Mouse (Mus musculus) lung, embryonic 16.5 days (tissue): ENCODE data around the gene AC131692.1. TPM values are rescaled to one million over a fixed set of nuclear protein-coding genes. Genes with fewer than 3 reads are reported as not detected.

Experiments used
- ATAC-seq: fragments of 200-750 bp; cut with Nextera tagmentation; 2 replicates; pipeline ENCODE4 v1.8.0; 2017; ENCODE audit warnings: low read depth, mild to moderate bottlenecking, moderate library complexity
- H3K27ac ChIP-seq: fragments of 300-500 bp; sonication (generic); 2 replicates; pipeline ENCODE4 v1.5.1; 2014; ENCODE audit warnings: mild to moderate bottlenecking, control low read depth, low read length
- H3K27me3 ChIP-seq: fragments of 300-500 bp; sonication (generic); 2 replicates; pipeline ENCODE4 v1.6.1; 2014; ENCODE audit warnings: low read depth, low read length, mixed read lengths; ENCODE audit not compliant: control insufficient read depth, insufficient read depth
- H3K36me3 ChIP-seq: fragments of 300-500 bp; sonication (generic); 2 replicates; pipeline ENCODE4 v1.6.1; 2014; ENCODE audit warnings: low read length; ENCODE audit not compliant: control insufficient read depth, insufficient read depth
- H3K4me1 ChIP-seq: fragments of 300-500 bp; sonication (generic); replicated peaks from 2 replicates; pipeline ENCODE4 v1.6.1; 2014; ENCODE audit warnings: low read length, mixed read lengths; ENCODE audit not compliant: control insufficient read depth, insufficient read depth
- H3K4me2 ChIP-seq: fragments of 300-500 bp; sonication (generic); 2 replicates; pipeline ENCODE4 v1.6.1; 2014; ENCODE audit warnings: low read depth, low read length, control low read depth
- H3K4me3 ChIP-seq: fragments of 300-500 bp; sonication (generic); 2 replicates; pipeline ENCODE4 v1.5.1; 2014; ENCODE audit warnings: mild to moderate bottlenecking, low read length, control low read depth
- H3K9ac ChIP-seq: fragments of 300-500 bp; sonication (generic); 2 replicates; pipeline ENCODE4 v1.6.1; 2014; ENCODE audit warnings: low read length, control low read depth
- H3K9me3 ChIP-seq: fragments of 300-500 bp; sonication (generic); 2 replicates; pipeline ENCODE4 v1.6.1; 2016; ENCODE audit warnings: low read length; ENCODE audit not compliant: control insufficient read depth
- WGBS: fragments of 180-500 bp; shearing (Covaris S2); extraction: QIAGEN DNeasy Blood & Tissue Kit; methylation state at CpG from one replicate; pipeline ENCODE4 v1.1.7; 2014; 5-methylcytosine and 5-hydroxymethylcytosine counted together
- polyA plus RNA-seq: library from polyadenylated mRNA; unstranded; fragments of >200 nt; fragmentation: Nextera tagmentation; extraction: Ambion mirVana; gene quantifications from 2 replicates; pipeline ENCODE4 v1.2.1, GENCODE M21; 2015

AC131692.1 gene
- polyA plus RNA-seq, 1 experiment from 2014 or later, result not detected

DNA sequence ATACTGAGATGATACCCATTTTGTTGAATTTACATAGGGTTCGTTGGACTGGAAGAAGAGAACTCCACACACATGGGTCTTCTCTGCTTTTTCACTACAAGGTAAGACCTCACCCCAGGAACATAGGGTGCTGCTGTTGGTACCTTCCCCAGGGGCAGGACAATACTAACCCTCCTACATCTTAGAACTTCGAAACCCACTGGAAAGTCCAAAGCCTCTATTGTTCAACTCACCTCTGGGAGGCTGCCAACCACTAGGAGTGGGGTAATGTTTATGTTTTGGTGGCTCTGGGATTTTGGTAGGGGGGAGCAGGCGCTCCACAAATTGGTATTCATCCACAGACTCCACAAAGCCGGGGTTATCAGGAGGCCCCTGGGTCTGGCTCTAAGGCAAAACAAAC is 37.5 kb upstream of the AC131692.1 start:
- Histone ChIP-seq H3K9me3 (no peaks in the 10 kb centered on the region), H3K4me2 (peak overlapping the region; percentile 61), H3K4me1 (peaks cover 14% of the 10 kb centered on the region), H3K9ac (peak overlapping the region; percentile 89), H3K36me3 (peaks cover 39% of the 10 kb centered on the region), H3K27me3 (no peaks in the 10 kb centered on the region), H3K4me3 (peak overlapping the region; percentile 86), H3K27ac (no peak overlapping the region)
- 42% methylated on average over 4 of the region's 4 CpGs for WGBS
- ATAC-seq, result no peak

DNA sequence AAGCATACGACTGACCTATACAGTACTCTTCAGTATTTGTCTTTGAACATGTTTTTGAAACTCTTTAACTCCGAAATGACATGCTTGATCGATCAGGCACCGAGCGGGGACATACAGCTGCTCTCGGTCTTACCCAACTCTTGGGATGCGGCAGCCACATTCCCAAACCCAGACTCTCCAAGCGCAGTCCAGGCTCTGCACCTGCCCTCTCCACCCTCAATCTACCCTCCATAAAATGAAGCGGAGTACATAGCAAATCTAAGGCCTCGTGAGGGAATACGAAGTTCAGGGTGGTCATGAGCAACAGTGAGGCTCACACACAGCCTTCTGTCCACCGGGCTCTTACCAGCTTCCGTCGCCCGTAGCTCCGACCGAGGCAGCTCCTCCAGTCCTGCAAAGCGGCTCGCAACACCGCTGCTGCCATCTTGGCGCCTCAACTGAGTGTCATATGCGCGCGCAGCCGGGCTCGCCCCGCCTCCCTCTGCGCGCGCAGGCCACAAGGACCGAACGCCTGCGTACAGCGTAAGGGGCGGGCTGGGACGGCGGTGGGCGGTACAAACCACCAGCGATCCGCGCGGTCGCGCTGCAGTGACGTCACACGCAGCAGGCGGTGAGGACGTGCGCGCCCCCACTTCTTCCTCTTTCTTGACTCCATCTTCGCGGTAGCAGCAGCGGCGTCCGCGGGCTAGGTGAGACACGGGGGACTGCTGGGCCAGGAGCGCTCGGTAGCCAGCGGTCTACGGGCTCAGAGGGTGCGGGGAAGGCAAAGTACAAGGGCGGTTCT is 36.7 kb upstream of the AC131692.1 start, which contains the start of the genes Mrpl49 and Fau:
TSS of gene Mrpl49 (minus strand) at position 473 of the 784 bp plus-strand sequence.
TSS of gene Fau (plus strand) at position 532 of the 784 bp plus-strand sequence.
- H3K9ac ChIP-seq, result peak within 1 kb of the TSS; percentile 92
- H3K36me3 ChIP-seq, result peaks cover 31% of the 10 kb centered on the region
- peak within 1 kb of the TSS; percentile 78 for H3K4me2 ChIP-seq
- peaks cover 21% of the 10 kb centered on the region for H3K4me1 ChIP-seq
- peak; percentile 91 for ATAC-seq
- no peaks in the 10 kb centered on the region for H3K27me3 ChIP-seq
- H3K9me3 ChIP-seq, result no peaks in the 10 kb centered on the region
- under 1% methylated on average over 63 of the region's 63 CpGs for WGBS
- peak within 1 kb of the TSS; percentile 86 for H3K4me3 ChIP-seq
- peak within 1 kb of the TSS; percentile 70 for H3K27ac ChIP-seq

- WGBS, result 32% methylated on average over 4 of the region's 5 CpGs
- Histone ChIP-seq H3K9ac (peak overlapping the region; percentile 92), H3K9me3 (no peaks in the 10 kb centered on the region), H3K4me2 (peak overlapping the region; percentile 78), H3K27ac (no peak overlapping the region), H3K4me1 (peaks cover 24% of the 10 kb centered on the region), H3K36me3 (peaks cover 23% of the 10 kb centered on the region), H3K4me3 (peak overlapping the region; percentile 86), H3K27me3 (no peaks in the 10 kb centered on the region)
- ATAC-seq, result no peak
Measured at GRCm38 (mm10) chr19:6058513-6058912, 35.7 kb upstream of the AC131692.1 start.

GRCm38 (mm10) chr19:6058966-6059365 is 35.3 kb upstream of the AC131692.1 start:
- 76% methylated on average over 5 of the region's 5 CpGs for WGBS
- peaks cover 24% of the 10 kb centered on the region for H3K4me1 ChIP-seq

DNA sequence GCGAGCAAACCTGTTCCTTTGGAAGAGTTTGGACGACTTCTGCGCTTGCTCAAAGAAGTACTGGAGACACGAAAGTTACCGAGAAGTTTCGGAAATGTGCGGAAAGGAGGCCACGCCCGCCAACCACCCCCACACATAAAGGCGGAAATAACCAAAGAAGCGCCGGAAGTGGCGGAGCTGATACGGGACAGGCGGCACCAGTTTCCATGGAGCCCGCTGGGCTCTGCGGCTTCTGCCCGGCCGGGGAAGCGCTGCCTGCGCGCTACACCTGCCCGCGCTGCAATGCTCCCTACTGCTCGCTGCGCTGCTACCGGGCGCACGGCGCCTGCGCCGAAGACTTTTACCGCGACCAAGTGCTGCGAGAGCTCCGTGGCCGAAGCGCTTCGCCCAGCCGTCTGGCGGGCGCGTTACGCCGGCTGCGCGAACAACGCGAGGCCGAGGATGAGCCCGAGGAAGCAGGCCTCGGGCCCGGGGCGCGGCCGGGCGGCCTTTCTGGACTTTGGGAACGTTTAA is 33.1 kb upstream of the AC131692.1 start, which contains the start of gene Znhit2:
TSS of gene Znhit2 (plus strand) at position 172 of the 513 bp plus-strand sequence.
- Histone ChIP-seq H3K4me1 (peaks cover 24% of the 10 kb centered on the region), H3K4me2 (peak within 1 kb of the TSS; percentile 83), H3K27me3 (no peaks in the 10 kb centered on the region), H3K4me3 (peak within 1 kb of the TSS; percentile 89), H3K9me3 (no peaks in the 10 kb centered on the region), H3K36me3 (0 out of 2 replicates have a peak, but pooled peaks cover 9% of the 10 kb centered on the region), H3K9ac (peak within 1 kb of the TSS; percentile 93), H3K27ac (peak within 1 kb of the TSS; percentile 88)
- ATAC-seq, result peak; percentile 76
- under 1% methylated on average over 58 of the region's 58 CpGs for WGBS

More at GRCm38 (mm10) chr19:6058966-6059365, 35.3 kb upstream of the AC131692.1 start:
- Histone ChIP-seq H3K36me3 (peaks cover 19% of the 10 kb centered on the region), H3K4me3 (peak overlapping the region; percentile 86), H3K4me2 (peak overlapping the region; percentile 78), H3K27me3 (no peaks in the 10 kb centered on the region), H3K9me3 (no peaks in the 10 kb centered on the region), H3K27ac (no peak overlapping the region), H3K9ac (no peak overlapping the region)
- ATAC-seq, result no peak

GRCm38 (mm10) chr19:6061641-6062302 is 32.4 kb upstream of the AC131692.1 start:
- H3K9me3 ChIP-seq, result no peaks in the 10 kb centered on the region
- H3K36me3 ChIP-seq, result 0 out of 2 replicates have a peak, but pooled peaks cover 9% of the 10 kb centered on the region
- peak overlapping the region; percentile 89 for H3K4me3 ChIP-seq
- H3K4me2 ChIP-seq, result peak overlapping the region; percentile 83
- peak overlapping the region; percentile 88 for H3K27ac ChIP-seq
- peak overlapping the region; percentile 93 for H3K9ac ChIP-seq
- peaks cover 22% of the 10 kb centered on the region for H3K4me1 ChIP-seq
- ATAC-seq, result no peak
- WGBS, result under 1% methylated on average over 44 of the region's 44 CpGs
- no peaks in the 10 kb centered on the region for H3K27me3 ChIP-seq

GRCm38 (mm10) chr19:6062418-6062817 is 31.8 kb upstream of the AC131692.1 start:
- 0 out of 2 replicates have a peak, but pooled peaks cover 9% of the 10 kb centered on the region for H3K36me3 ChIP-seq
- H3K4me3 ChIP-seq, result peak overlapping the region; percentile 89
- peak overlapping the region; percentile 83 for H3K4me2 ChIP-seq
- H3K27ac ChIP-seq, result no peak overlapping the region
- H3K9me3 ChIP-seq, result no peaks in the 10 kb centered on the region
- H3K27me3 ChIP-seq, result no peaks in the 10 kb centered on the region
- no peak for ATAC-seq
- WGBS, result 41% methylated on average over 5 of the region's 5 CpGs
- H3K9ac ChIP-seq, result peak overlapping the region; percentile 93
- peaks cover 27% of the 10 kb centered on the region for H3K4me1 ChIP-seq

- ATAC-seq, result no peak
- WGBS, result 93% methylated on average over 6 of the region's 6 CpGs
- Histone ChIP-seq H3K9me3 (no peaks in the 10 kb centered on the region), H3K27me3 (no peaks in the 10 kb centered on the region), H3K4me2 (no peak overlapping the region), H3K4me1 (peaks cover 31% of the 10 kb centered on the region), H3K4me3 (no peak overlapping the region), H3K9ac (no peak overlapping the region), H3K27ac (no peak overlapping the region), H3K36me3 (0 out of 2 replicates have a peak, but pooled peaks cover 9% of the 10 kb centered on the region)
Measured at GRCm38 (mm10) chr19:6063081-6063480, 31.1 kb upstream of the AC131692.1 start.

GRCm38 (mm10) chr19:6066571-6066970 is 27.6 kb upstream of the AC131692.1 start:
- Histone ChIP-seq H3K4me1 (peaks cover 27% of the 10 kb centered on the region), H3K9ac (peak overlapping the region; percentile 64), H3K9me3 (no peaks in the 10 kb centered on the region), H3K4me2 (peak overlapping the region; percentile 93), H3K27me3 (no peaks in the 10 kb centered on the region), H3K4me3 (peak overlapping the region; percentile 49), H3K27ac (no peak overlapping the region), H3K36me3 (peaks cover 15% of the 10 kb centered on the region)
- no peak for ATAC-seq
- 29% methylated on average over 5 of the region's 5 CpGs for WGBS
